Mouse (Mus musculus) left cerebral cortex, adult 11 months (tissue): ENCODE data around the gene 2010315B03Rik.
"Not testable (repeated sequence)": the region's sequence is repeated elsewhere in the genome, so short reads cannot be mapped to it uniquely, and the experiment has no call there.

Experiments
- DNase-seq: peaks from one replicate; pipeline ENCODE4 v3.0.0; 2022; ENCODE audit warnings: low spot score

2010315B03Rik gene

DNA sequence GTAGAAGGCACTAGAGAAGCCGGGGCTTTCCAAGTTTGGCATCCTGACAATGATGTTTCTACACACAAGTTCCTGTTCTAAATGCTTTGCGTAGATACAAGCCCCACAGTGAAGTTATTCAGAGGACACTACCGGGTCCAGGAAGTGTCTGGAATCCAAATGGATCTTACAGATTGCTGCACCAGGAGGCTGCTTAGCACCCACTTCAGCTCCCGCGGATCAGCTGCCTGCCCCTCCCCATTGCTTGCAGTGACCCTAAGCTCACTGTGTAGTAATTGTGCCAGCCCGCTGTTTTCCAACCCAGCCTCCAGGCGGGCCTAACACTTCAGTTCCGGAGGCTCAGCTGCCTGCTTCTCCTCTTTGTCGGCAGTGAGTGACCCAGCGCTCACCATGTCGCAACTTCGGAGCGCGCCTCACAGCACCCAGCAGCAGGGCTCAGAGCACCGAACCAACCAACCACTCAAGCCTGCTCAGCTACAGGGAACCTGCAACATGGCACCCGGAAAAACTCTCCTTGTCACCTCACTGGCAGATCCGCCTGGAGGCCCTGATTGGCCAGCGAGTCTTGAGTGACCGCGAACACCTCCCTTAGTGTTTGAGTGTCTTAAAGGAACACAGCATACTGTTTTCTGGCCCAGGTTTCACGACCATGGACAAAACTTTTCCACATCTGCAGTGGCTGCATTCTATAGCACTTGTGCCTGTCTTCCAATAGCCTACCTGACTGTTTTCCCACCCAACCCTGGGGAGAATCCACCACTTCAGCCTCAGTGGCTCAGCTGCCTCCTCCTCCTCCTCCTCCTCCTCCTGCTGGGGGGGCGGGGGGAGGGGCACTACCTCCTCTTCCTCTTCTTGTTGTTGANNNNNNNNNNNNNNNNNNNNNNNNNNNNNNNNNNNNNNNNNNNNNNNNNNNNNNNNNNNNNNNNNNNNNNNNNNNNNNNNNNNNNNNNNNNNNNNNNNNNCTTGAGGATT, at the start of gene 2010315B03Rik:
2010315B03Rik (minus strand) TSS at position 526 of the 972 bp plus-strand sequence.
- DNase-seq = peak; percentile 83

DNA sequence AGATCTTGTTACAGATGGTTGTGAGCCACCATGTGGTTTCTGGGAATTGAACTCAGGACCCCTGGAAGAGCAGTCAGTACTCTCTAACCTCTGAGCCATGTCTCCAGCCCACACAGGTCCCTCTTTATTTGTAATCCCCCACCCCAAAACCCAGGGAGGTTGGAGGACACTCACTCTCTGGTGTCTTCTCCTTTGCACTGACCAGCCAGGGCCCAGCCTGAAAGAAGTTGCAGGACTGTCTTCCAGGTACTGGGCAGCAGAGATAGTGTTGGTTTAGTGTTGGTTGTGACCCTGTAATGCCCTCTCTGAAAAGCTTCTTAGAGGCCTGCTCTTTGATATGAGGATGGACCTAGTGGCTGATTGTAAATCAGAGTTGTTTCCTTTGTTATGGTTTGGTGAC, 994 bp downstream of the 2010315B03Rik start:
- no peak for DNase-seq

DNA sequence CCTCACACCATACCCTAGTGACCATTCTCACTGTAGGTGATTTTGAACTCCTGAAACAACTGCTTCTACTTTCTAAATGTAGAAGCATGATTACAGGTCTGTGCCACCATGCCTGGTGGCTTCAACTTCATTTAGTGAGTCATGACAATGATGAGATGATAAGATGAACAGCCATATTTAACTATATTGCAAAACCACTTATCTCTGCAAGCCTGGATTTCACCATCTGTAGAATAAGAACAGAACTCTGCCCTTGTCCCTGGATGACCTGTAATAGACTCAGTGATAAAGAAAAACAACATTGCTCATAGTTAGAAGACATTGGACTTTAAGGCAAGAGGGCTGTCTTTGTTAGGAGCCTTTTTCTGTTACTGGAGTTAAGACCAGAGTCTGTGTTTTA, 24.2 kb downstream of the 2010315B03Rik start:
- DNase-seq = no peak

DNA sequence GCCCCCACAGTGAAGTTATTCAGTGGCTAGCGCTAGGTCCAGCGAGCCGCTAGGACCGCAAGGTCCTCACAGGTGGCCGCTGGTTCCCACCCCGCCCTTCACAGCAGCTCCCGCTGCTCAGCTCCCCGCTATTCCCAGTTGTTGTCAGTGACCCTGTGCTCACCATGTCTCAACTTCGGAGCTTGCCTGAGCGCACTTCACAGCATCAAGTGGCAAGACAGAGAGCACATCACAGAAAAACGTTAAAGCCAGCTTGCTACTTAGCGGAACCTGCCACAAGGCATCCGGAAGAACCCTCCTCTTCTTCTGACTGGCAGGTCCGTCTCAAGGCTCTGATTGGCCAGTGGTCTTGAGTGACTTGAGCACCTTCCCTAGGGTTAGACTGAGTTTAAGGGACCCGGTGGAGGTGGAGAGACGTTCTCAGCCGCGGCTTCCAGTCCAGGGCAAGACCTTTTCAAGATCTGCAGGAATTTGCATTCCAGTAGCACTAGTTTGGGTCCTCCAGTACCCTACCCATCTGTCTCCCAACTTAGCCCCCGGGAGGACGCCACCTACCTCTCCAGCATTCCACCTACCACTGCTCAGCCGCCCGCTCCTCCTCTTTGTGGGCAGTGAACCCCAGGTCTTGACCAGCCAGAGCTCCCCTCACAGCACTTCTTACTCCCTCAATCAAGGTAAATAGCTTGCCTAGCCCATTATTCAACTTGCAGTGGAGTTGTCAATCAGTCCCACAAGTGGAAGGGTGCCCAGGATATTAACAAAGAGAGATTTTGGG, 30.4 kb downstream of the 2010315B03Rik start:
- peak; percentile 88 for DNase-seq

DNA sequence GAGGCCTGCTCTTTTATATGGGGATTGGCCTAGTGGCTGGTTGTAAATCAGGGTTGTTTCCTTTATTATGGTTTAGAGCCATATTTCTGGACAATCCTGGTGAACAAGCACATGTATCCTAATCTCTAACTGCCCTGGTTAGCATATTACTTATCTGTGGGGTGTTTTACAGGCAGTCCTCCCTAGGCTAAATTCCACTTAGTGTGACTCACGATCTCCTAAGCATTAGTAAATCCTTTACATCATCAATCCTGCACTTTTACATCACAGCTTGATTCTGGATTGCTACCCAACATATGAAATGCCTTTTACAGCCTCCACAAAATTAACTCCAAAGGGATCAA, 31.1 kb downstream of the 2010315B03Rik start:
- DNase-seq = no peak

DNA sequence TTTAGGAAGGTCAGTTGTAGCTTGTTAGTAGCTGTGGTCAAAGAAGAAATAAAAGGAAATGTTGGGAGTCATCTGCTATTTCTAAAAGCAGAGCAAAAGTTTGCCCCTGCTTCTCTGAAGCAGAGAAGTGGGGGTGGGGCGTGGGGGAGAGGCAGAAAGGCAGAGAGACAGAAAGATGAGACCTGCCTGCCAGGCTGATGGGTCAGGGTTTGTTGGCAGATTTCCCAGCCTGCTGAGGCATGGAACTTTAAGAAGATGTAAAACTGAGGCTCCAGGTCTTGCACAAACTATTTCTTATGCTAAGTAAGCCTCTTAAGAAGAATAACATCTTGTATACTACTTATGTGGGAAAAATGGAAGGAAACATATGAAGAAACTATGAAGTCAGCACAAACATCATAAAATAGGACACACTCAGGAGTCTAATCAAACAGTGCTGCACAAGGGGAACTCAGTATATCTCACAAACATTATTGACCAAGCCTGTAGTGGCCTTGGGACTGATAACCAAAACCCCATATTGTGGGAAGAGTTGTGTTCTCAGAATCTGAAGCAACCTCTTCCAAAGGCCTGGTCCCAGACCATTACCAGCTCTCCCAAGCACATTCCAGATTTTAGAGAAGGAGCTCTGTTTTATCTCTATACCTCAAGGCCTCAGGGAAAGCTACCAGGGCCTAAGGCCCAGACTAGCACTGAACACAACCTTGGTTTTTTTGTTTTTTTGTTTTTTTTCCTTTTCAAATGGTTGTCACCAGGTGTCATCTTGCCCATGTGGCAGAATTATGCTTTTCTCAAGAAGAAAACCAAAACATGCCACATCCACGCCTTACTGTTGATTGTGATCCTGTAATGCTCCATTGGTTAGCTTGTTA, 31.7 kb downstream of the 2010315B03Rik start:
- DNase-seq = no peak

DNA sequence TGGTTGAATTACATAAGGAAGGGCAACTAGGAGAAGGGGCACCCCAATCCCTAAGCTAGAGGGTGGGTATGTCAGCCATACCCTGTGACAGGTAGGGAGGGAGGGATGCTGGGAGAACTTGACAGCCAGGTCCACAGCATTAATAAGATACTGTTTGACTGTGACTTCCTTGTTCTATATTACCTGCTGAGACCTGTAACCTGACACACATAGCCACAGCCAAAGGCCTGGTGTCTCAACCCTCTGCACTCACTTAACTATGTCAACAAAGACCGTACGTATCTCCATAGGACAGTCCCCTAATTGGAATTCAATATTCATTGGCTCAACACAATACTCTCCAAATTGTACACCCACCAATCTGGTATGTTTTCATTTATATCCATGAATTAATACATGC, 33.2 kb downstream of the 2010315B03Rik start:
- no peak for DNase-seq

DNA sequence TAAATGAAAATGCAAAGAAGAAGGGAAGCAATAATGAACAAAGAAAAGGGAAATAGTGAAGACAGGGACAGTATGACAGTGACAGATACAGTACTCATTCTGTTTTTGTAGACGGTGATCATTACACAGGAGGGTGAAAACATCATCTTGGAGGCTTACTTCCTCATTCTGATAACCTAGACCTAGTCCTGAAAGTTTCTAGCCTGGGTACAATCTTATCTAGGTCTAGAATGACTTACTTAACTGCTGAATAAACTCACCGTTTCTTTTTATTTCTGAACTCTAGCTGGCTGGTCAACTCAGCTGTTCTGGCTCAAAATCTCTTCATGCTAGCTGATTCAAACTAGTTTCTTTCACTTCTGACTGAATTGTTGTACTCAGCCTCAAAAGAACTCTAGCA, 37.4 kb downstream of the 2010315B03Rik start:
- DNase-seq = no peak

DNA sequence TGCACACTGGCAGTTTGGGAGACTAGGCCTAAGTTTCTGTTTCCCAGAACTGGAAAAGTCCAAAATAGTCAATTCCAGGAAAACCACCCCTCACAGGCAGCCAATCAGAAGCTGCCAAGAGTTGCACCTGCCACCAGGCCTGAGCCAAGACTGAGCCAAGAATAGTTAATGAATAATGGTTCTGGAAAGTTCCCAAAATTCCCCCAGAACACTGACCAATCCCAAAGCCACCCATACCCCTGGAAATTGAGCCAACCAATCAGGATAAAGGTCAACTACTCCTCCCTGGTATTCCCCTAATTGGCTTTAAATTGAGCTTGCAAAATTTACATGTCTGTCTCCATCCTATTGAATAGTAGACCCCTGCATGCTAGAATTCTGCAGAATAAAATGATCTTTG, 39.3 kb downstream of the 2010315B03Rik start:
- DNase-seq = no peak

DNA sequence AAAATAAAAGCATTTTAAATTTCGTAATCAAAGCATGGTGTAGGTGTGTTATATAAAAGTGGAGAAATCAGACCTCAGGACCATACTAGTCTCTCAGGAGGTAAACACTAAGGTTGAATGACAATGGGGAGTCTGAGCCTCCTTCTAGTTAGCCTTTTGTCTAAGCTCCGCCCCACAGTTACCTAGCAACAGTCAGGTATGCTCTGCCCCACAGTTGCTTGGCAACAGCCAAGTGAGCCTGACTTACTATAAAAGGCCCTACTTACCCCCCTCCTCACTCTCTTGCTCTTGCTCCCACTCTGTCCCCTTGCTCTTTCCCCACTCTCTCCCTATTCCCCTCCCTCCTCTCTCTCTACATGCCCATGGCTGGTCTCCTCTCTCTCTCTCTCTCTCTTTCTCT, 44.6 kb downstream of the 2010315B03Rik start:
- DNase-seq = no peak

DNA sequence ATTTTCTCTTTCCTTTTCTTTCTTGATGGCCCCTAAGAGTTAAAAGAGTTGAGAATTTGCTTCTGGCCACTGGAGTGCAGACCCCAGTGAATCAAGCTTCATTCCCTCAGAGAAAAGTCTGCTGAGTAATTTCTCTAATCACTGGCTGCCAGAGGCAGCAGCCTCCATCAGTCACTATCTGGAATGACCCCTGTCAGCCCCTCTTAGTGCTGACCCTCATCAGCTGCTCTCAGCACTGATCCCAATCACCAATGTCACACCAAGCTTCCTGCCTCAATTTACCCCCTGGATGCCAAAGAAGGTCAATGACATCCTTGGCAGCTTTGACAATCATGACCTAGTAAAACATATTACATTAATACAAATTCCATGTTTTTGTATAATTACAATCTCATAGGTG, 45.0 kb downstream of the 2010315B03Rik start:
- DNase-seq = no peak

DNA sequence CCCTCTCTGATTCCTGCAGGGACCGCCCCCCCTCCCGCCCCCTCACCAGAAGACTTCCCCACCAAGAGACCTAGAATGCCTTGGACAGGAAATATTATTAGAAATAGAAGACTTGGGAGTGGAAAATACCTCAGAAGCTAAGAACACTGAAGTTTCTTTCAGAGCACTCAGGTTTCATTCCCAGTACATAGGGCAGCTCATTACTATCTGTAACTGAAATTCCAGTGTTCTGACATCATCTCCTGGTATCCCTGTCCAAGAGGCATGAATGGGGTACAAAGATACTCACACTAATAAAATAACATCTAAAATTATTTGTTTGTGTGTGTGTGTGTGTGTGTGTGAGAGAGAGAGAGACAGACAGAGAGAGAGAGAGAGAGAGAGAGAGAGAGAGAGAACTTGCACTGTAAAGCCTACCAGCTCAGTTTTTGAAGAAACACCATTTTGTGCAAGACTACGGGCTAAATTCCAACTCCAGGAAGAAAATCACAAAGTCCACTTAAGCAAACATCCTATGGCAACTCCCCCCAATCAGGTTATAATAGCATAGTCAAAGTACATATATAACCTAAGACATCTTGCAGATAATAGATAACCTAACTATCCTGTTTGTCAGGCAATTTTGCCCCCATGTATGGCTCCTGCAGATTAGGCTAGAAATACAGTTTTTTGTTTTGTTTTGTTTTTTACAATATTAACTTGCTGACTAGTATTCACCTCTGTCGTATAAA, 49.3 kb downstream of the 2010315B03Rik start:
- no peak for DNase-seq

DNA sequence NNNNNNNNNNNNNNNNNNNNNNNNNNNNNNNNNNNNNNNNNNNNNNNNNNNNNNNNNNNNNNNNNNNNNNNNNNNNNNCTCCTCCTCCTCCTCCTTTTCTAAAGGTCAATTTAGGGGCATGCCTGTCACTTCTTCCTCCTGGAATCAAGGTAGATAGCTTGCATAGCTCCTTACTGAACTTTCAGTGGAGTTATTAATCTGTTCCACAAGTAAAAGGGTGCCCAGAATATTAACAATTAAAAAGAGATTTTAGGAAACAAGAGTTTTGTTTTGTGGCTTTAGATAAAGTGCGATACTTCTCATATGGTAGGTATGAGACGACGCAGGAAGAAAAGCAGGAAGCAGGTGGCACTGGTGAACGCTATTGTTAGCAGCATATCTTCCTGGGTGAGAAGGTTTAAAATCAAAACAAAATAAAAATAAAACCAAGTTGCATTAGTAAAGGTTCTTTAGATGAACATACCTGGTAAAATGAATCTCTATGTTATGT, 54.4 kb downstream of the 2010315B03Rik start:
- no peak for DNase-seq

DNA sequence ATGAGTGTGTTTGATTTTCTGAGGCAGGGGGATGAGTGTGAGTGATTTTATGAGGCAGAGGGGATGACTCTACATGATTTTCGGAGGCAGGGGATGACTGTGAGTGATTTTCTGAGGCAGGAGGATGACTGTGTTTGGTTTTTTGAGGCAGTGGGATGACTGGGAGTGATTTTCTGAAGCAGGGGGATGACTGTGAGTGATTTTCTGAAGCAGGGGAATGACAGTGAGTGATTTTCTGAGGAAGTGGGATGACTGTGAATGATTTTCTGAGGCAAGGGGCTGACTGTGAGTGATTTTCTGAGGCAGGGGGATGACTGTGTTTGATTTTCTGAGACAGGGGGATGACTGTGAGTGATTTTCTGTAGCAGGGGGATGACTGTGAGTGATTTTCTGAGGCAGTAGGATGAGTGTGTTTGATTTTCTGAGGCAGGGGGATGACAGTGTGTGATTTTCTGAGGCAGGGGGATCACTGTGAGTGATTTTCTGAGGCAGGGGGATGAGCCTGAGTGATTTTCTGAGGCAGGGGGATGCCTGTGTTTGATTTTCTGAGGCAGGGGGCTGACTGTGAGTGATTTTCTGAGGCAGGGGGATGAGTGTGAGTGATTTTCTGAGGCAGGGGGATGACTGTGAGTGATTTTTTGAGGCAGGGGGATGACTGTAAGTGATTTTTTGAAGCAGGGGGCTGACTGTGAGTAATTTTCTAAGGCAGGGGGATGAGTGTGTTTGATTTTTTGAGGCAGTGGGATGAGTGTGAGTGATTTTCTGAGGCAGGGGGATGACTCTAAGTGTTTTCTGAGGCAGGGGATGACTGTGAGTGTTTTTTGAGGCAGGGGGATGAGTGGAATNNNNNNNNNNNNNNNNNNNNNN, 55.1 kb downstream of the 2010315B03Rik start:
- DNase-seq = no peak

DNA sequence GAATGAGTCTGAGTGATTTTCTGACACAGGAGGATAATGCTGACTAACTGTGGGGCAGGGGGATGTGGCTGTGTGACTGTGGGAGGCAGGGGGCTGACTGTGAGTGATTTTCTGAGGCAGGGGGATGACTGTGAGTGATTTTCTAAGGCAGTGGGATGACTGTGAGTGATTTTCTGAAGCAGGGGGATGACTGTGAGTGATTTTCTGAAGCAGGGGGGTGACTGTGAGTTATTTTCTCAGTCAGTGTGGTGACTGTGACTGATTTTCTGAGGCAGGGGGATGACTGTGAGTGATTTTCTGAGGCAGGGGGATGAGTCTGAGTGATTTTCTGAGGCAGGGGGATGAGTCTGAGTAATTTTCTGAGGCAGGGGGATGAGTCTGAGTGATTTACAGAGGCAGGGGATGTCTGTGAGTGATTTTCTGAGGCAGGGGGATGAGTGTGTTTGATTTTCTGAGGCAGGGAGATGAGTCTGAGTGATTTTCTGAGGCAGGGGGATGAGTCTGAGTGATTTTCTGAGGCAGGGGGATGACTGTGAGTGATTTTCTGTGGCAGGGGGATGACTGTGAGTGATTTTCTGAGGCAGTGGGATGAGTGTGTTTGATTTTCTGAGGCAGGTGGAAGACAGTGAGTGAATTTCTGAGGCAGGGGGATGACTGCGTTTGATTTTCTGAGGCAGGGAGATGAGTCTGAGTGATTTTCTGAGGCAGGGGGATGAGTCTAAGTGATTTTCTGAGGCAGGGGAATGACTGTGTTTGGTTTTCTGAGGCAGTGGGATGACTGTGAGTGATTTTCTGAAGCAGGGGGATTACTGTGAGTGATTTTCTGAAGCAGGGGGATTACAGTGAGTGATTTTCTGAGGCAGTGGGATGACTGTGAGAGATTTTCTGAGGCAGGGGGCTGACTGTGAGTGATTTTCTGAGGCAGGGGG, 56.0 kb downstream of the 2010315B03Rik start:
- DNase-seq = not testable (repeated sequence)

DNA sequence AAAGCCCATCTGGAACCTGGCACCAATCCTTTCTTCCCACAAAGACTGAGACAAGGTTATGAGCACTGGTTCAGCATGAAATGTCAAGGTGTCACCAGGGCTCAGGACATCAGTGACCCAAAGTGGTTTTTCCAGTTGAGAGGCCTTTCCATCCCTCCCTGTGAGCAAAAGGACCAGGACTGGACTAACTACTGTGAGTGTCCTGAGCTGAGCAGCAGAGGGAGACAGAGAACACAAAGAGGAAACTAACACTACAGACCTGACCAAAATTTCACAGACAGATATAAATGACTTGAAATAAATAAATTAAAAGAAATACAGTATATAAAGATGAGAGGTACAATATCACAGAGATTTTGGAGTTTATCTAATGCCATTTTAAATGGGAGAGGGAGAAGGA, 61.1 kb downstream of the 2010315B03Rik start:
- no peak for DNase-seq
